Mouse (Mus musculus) heart, adult 2 months (tissue): Measurements from ENCODE around the gene Ror1. TPM values are rescaled to one million over a fixed set of nuclear protein-coding genes. Genes with fewer than 3 reads are reported as not detected.

Experiments used
- DNase-seq, 2 experiments: peaks; one replicate each; pipeline ENCODE4 v3.0.0; 2021
- H3K27ac ChIP-seq: fragments of 200-600 bp; 2 replicates; pipeline ENCODE4 v1.8.1; 2022
- H3K27me3 ChIP-seq: fragments of 200-500 bp; 2 replicates; pipeline ENCODE4 v1.6.1; 2012; ENCODE audit warnings: mild to moderate bottlenecking, low read length, inconsistent platforms, mixed read lengths; ENCODE audit not compliant: control insufficient read depth, insufficient read depth
- H3K36me3 ChIP-seq: fragments of 200-500 bp; 2 replicates; pipeline ENCODE4 v1.6.1; 2012; ENCODE audit warnings: low read length, inconsistent platforms; ENCODE audit not compliant: control insufficient read depth, insufficient read depth
- H3K4me1 ChIP-seq: fragments of 200-500 bp; 2 replicates; pipeline ENCODE4 v1.6.1; 2011; ENCODE audit warnings: low read length; ENCODE audit not compliant: control insufficient read depth, insufficient read depth
- H3K4me3 ChIP-seq: fragments of 200-600 bp; 2 replicates; pipeline ENCODE4 v1.8.1; 2022
- H3K79me2 ChIP-seq: fragments of 200-500 bp; replicated peaks from 2 replicates; pipeline ENCODE4 v1.6.1; 2012; ENCODE audit warnings: mild to moderate bottlenecking, inconsistent platforms, low read length, moderate library complexity, mixed read lengths; ENCODE audit not compliant: control insufficient read depth, insufficient read depth
- H3K9ac ChIP-seq: fragments of 200-500 bp; 2 replicates; pipeline ENCODE4 v1.6.1; 2012; ENCODE audit warnings: low read depth, mild to moderate bottlenecking, control low read depth, inconsistent platforms, low read length, mixed read lengths
- CTCF ChIP-seq: fragments of 200-600 bp; IDR thresholded peaks from 2 replicates; pipeline ENCODE4 v1.8.1; 2022; ENCODE audit warnings: antibody characterized with exemption, mild to moderate bottlenecking, moderate library complexity
- EP300 ChIP-seq: fragments of 200-500 bp; IDR thresholded peaks from 2 replicates; pipeline ENCODE4 v1.6.1; 2011; ENCODE audit warnings: low read depth, low read length, control low read depth; ENCODE audit not compliant: insufficient read depth
- POLR2A ChIP-seq: fragments of 200-500 bp; IDR thresholded peaks from 2 replicates; pipeline ENCODE4 v1.6.1; 2011; ENCODE audit warnings: mild to moderate bottlenecking, low read depth, low read length, control low read depth; ENCODE audit not compliant: insufficient read depth
- WGBS: fragments of 180-500 bp; shearing (Covaris S2); methylation state at CpG from one replicate; pipeline ENCODE4 v1.1.7; 2018; 5-methylcytosine and 5-hydroxymethylcytosine counted together
- intact Hi-C: fragments of 180-260 bp; cut with DNase I; formaldehyde crosslinking; loops from one replicate; pipeline ENCODE4 v1.15.1; 2025
- long read RNA-seq: library from polyadenylated mRNA; stranded (forward); transcript quantifications from one replicate; pipeline ENCODE4 v2.0.0, GENCODE M21; 2021
- polyA plus RNA-seq: library from polyadenylated mRNA; depleted of rRNA; stranded (reverse); fragments of >200 nt; gene quantifications from 2 replicates; pipeline ENCODE4 v1.2.3, GENCODE M21; 2012; rRNA removed
- total RNA-seq, 2 experiments: library from RNA; stranded (reverse); gene quantifications; 2 replicates each; pipeline ENCODE4 v1.2.3; 2021

The Ror1 gene
- total RNA-seq (1 to 10 TPM; 3.4 to 5.0 TPM), polyA plus RNA-seq (2.3 and 2.7 TPM in 2 replicates)
- long read RNA-seq, partial matches to known transcripts: 0 of 2 reads
- long read RNA-seq, other reads (novel, unspliced or antisense): 2 of 2 reads

DNA sequence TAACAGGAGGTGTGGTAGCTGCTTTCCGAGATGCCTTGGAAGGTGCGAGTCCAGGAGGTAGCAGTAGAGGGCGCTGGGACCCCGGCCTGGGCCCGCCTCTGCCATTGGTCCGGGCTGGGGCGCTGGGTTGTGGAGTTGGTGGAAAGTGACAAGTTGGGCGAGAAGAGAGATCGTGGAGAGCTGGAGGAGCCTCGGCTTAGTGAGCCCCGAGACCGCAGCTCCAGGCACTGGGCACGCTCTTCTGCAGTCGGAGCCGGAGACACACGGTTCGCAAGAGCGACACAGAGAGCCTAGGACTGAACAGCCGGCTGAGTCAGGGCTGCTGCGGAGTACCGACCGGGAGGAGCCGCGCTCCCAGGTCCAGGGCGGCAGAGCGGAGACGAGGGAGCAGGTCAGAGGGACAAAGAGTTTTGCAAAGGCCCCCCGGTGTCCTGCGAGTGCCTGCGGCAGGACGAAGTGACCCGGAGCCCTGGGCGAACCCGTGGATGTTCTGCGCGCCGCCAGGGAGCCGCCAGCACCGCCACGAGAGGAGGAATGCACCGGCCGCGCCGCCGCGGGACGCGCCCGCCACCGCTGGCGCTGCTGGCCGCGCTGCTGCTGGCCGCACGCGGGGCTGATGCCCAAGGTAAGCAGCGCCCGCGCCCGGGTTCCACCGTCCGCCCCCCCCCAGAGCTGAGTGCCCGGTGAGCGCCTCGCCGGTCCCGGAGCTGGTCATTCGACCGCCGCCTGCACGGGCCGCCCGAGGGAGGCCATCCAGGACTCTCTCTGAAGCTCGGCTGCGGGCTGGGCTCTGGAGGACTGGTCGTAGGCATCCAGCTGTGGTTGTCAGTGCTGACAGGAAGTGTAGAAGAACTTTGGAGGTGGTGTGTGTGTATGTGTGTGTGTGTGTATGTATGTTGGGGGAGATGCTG, at the start of gene Ror1:
TSS of gene Ror1 (plus strand) at position 107 of the 911 bp plus-strand sequence.
- no peaks in the 10 kb centered on the region for H3K36me3 ChIP-seq
- H3K4me1 ChIP-seq: no peaks in the 10 kb centered on the region
- H3K79me2 ChIP-seq: no peaks in the 10 kb centered on the region
- peak within 1 kb of the TSS; percentile 81 for H3K4me3 ChIP-seq
- peak within 1 kb of the TSS; percentile 87 for H3K27ac ChIP-seq
- peak; percentile 89 to 91 for DNase-seq
- intact Hi-C loops: loop anchor here (1.0 to 10.0 kb wide), 6 partner anchors 46 to 437 kb away; no protein-coding TSS in a partner anchor
- peak within 1 kb of the TSS; percentile 69 for H3K9ac ChIP-seq
- WGBS: under 1% methylated on average over 76 of the region's 76 CpGs
- H3K27me3 ChIP-seq: no peaks in the 10 kb centered on the region
- TF ChIP-seq EP300: no peak
- TF ChIP-seq POLR2A: peak; percentile 45; the same call in 1 of the 2 replicates
- peak; percentile 72 for TF ChIP-seq CTCF

DNA sequence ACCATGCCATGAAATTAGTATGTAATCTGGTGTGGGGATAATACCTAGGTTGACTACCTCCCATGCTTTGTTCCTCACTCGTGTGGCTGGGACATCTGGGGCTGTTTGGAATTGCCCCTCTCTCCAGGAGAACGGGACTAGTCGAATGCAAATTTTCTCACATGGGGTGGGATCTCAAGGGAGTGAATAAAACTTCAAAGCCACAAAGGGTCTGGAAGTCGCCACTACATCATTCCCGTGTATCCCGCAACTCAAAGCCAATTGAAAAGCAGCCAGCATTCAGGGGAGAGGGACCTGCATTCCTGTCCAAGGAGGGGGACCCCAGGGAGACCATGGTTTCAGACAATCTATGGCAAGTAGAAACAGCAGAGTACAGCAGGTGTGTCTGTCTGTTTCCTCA, 48.5 kb upstream of the Ror1 start:
- no peaks in the 10 kb centered on the region for H3K79me2 ChIP-seq
- H3K4me1 ChIP-seq: peaks cover 4% of the 10 kb centered on the region
- 69% methylated on average over 6 of the region's 6 CpGs for WGBS
- no peaks in the 10 kb centered on the region for H3K36me3 ChIP-seq
- no peak for TF ChIP-seq CTCF
- no peak for TF ChIP-seq POLR2A
- TF ChIP-seq EP300: no peak
- no peaks in the 10 kb centered on the region; the same call in 1 of the 2 replicates for H3K27me3 ChIP-seq
- H3K9ac ChIP-seq: no peak overlapping the region
- DNase-seq: no peak
- H3K27ac ChIP-seq: no peak overlapping the region
- H3K4me3 ChIP-seq: no peak overlapping the region
- intact Hi-C loops: no loop called here

- DNase-seq: no peak
- Histone ChIP-seq H3K27ac (no peak overlapping the region), H3K4me3 (no peak overlapping the region), H3K36me3 (no peaks in the 10 kb centered on the region), H3K27me3 (no peaks in the 10 kb centered on the region; the same call in 1 of the 2 replicates), H3K9ac (no peak overlapping the region), H3K4me1 (peaks cover 4% of the 10 kb centered on the region), H3K79me2 (no peaks in the 10 kb centered on the region)
- TF ChIP-seq POLR2A (no peak), CTCF (no peak), EP300 (no peak)
- intact Hi-C loops: no loop called here
- WGBS: 53% methylated on average over 7 of the region's 7 CpGs
These were observed 47.1 kb upstream of the Ror1 start for GRCm38 (mm10) chr4:100048351-100048950.

GRCm38 (mm10) chr4:100051767-100052166, 43.8 kb upstream of the Ror1 start:
- DNase-seq: no peak
- intact Hi-C loops: no loop called here
- TF ChIP-seq EP300: no peak
- TF ChIP-seq CTCF: no peak
- no peak for TF ChIP-seq POLR2A
- Histone ChIP-seq H3K4me1 (peaks cover 4% of the 10 kb centered on the region; the same call in 1 of the 2 replicates), H3K27me3 (no peaks in the 10 kb centered on the region; the same call in 1 of the 2 replicates), H3K27ac (no peak overlapping the region), H3K9ac (no peak overlapping the region), H3K4me3 (no peak overlapping the region), H3K79me2 (no peaks in the 10 kb centered on the region), H3K36me3 (no peaks in the 10 kb centered on the region)

DNA sequence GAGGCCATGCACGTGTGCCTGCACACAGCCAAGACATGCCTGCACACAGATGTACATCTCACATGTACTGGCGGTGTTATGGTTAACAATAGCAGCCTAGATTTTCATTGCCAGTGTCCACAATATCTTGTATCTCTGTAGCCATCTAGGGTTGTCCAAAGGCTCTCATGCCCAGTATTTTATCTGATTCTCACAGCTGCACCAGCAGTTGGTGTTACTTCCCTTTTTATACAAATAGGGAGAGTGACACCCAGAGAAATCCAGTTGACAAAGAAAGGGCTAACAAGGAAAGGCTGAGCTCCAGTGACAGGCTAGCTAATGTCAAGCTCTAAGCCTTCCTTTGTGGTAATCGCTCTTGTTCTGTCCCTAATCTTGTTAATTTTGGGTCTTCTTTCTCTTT, 43.3 kb upstream of the Ror1 start:
- WGBS: 83% methylated on average over 3 of the region's 3 CpGs
- Histone ChIP-seq H3K9ac (no peak overlapping the region), H3K4me3 (no peak overlapping the region), H3K4me1 (peaks cover 4% of the 10 kb centered on the region; the same call in 1 of the 2 replicates), H3K27ac (no peak overlapping the region), H3K36me3 (no peaks in the 10 kb centered on the region), H3K27me3 (no peaks in the 10 kb centered on the region; the same call in 1 of the 2 replicates), H3K79me2 (no peaks in the 10 kb centered on the region)
- DNase-seq: no peak
- intact Hi-C loops: no loop called here
- TF ChIP-seq POLR2A (no peak), EP300 (no peak), CTCF (no peak)

DNA sequence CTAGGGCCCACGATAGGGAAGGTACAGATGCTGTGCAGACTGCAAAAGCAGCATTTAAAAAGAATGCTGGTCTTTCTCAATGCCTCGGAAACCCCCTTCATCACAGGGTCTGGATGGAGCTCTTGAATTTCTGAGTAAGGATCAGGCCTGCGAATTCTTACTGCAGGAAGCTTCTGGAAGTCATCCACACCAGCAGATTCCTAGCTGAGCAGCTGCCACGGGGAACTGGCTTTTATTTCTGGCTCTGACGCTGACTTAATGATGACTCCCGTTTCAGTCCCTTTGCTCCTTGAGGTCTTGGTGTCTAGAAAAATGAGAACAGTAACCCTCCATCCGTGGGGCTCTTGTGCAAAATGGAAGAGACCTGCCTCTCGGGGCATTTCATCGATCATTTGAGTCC, 39.5 kb upstream of the Ror1 start:
- no peak overlapping the region for H3K27ac ChIP-seq
- no peaks in the 10 kb centered on the region for H3K36me3 ChIP-seq
- no peak overlapping the region for H3K4me3 ChIP-seq
- TF ChIP-seq CTCF (no peak), EP300 (no peak), POLR2A (no peak)
- intact Hi-C loops: no loop called here
- H3K79me2 ChIP-seq: no peaks in the 10 kb centered on the region
- 47% methylated on average over 9 of the region's 9 CpGs for WGBS
- H3K9ac ChIP-seq: no peak overlapping the region
- DNase-seq: peak; percentile 34 to 50
- peaks cover 4% of the 10 kb centered on the region for H3K4me1 ChIP-seq
- H3K27me3 ChIP-seq: no peaks in the 10 kb centered on the region; the same call in 1 of the 2 replicates
